Mouse (Mus musculus) cerebellum, postnatal 25 days (tissue): ENCODE results near the gene Dnajc3.
"Not testable (repeated sequence)": the region's sequence is repeated elsewhere in the genome, so short reads cannot be mapped to it uniquely, and the experiment has no call there.

Experiments
- DNase-seq, 2 experiments: peaks; one replicate each; pipeline ENCODE4 v3.0.0; 2021; ENCODE audit warnings: mixed read lengths in 2 of 2

Gene Dnajc3

GRCm38 (mm10) chr14:118931181-118931580 is 6.6 kb upstream of the Dnajc3 start:
- DNase-seq, result no peak

DNA sequence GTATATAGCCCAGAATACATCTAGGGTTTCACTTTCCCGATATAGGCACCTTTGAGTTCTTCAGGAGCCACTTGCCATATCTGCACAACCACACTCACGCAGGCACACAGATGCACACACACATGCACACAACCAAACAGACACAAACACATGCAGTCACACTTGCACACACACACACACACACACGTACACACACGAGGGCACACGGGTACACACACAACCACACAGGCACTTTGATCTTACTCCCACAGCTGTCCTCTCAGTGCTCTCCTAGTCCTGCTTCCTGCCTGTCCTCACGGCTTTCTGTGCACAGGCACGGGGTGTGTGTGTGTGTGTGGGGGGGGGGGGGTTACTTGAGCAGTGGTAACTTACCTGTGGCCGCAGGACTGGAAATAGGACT is 4.8 kb upstream of the Dnajc3 start:
- no peak for DNase-seq

GRCm38 (mm10) chr14:118934686-118935085 is 3.1 kb upstream of the Dnajc3 start:
- no peak for DNase-seq

GRCm38 (mm10) chr14:118936236-118936635 is 1.5 kb upstream of the Dnajc3 start:
- no peak for DNase-seq

GRCm38 (mm10) chr14:118936952-118937351 is 824 bp upstream of the Dnajc3 start:
- no peak for DNase-seq

DNA sequence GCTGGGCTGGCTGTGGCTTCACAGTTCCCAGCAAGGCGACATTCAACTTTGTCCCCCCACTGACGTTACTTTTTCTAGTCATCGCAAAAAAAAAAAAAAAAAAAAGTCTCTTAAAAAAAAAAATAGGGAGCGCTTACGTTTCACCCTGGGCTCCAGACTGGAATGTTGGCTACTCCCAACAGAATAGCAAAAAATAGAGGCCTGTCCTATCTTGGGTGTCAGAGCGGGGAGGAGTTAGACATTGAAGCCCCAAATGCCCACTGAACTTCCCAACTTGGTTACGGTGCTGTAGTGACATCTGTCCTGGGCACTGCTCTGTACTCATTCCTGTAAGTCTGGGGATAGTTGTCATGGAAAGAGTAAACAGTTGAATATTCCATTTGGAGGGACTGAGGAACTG is 775 bp downstream of the Dnajc3 start:
- peak in 1 of 2 experiments; percentile 19 for DNase-seq

DNA sequence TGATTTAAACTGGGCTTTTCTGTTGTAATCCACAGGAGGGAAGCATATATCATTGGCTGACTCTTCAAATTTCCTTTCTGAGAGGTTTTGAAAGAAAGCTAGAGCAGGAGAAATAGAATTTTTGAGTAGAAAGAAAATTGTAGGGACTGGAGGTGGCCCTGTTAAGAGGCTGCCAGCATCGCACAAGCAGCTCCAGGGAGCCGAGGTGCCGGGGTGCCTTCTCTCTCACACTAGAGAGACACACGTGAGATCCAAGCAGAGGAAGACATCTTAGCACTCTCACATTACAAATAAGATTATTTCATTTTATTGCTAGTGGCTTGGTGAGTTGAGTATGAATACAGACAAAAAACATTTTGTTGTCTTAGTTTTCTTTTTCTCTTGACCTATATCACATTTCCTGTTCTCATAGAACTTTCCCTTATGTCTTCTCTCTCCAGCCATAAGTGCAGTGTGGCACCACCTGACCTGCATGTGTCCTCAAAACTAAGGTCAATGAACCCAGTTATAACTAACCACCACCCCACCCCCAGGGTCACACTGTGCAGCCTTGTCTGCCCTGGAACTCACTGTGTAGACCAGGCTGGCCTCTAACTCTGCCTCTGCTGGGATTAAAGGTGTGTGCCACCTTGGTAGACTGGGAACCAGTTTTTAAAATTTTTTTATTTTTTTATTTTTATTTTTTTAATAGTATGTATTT is 3.2 kb downstream of the Dnajc3 start:
- DNase-seq, result no peak

DNA sequence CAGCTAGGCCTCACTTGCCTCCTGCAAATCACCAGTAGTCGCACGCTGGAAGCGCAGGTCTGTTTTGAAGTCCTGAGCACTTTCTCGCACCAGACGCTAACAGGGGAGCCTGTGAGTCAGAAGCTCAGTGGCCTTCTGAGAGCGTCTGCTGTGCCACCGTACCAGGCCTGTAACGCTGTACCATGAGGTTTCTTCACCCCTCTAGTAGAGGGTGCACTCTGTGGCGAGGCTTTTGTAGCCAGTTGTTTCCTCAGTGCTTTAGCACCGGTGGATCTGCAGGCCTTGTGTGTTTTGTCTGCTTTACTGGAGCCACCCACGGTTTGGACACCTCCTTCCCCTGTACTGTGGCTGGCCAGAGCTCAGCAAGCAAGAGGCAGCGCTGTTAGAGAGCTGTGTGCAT is 4.3 kb downstream of the Dnajc3 start:
- DNase-seq, result peak; percentile 38 to 45

- no peak for DNase-seq
Observed at GRCm38 (mm10) chr14:118944702-118945101, 6.9 kb downstream of the Dnajc3 start.

- no peak for DNase-seq
Observed at GRCm38 (mm10) chr14:118948841-118949240, 11.1 kb downstream of the Dnajc3 start.

DNA sequence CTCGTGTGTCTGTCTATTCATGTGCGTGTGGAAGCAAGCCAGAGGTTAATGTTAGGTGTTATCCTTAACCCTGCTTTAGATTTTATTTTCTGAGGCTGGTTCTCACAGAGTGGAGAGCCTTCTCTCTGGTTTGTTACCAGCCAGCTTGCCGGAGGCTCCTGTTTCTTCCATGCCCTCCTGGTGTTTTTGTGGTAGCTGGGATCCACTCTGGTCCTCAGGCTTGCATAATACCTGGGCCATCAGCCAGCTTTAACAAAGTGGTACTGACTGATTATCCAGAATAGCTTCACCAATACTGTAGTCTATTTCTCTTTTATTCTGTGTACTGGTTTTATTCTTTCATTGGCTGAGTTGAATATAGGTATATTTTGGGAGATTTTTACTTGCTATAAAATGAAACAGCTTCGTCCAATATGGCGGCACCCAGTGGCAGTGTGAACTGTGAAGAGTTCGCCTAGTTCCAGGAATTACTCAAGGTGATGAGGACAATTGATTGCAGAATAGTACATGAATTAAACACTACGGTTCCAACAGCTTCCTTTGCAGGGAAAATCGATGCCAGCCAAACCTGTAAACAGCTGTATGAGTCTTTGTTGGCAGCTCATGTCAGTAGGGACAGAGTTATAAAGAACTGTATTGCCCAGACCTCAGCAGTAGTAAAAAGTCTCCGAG is 14.3 kb downstream of the Dnajc3 start:
- DNase-seq, result peak in 1 of 2 experiments; percentile 26

DNA sequence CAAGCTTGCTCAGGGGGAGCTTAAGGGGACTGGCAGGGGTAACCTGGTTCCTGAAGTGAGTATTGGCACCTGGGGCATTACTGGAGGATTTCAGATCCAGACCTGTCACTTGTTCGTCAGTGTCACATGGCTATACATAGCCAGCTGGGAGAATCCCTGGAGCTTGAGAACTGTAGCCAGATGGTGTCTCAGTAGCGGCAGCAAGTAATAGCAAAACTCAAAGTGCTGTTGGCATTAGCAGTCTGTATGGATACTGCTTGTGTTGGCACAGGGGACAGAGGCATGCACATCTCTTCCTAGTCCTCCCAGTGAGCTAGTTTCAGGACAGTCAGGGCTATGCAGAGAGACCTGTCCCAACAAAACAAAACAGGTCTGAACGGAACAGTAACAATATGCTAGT is 20.2 kb downstream of the Dnajc3 start:
- DNase-seq, result no peak

DNA sequence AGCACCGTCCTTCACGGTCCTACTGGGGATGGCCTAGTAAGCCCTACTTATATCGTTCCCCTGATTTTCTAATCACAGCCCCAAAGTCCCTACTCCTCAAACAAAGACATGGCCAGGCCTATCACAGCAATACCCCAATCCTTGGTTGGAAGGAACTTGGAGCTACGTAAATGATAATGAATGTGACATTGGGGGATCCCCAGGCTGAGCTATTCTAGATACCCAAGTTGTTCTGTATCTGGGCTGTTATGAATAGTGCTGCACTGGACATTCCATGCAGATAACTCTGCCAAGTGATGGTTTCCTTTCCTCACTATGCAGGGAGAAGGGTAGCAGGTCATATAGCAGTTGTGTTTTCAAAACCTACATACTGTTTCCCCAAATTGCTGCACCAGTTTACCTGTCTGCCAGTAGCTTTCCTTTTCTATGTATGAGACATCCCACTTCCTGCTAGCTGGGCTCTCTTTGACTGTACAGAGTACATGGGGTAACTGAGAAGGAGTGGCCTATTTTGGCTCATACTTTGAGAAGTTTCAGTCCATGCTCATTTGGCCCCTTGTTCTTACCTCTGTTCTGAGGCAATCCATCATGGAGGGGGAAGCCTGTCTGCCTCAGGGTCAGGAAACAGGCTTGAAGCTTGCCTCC is 27.7 kb downstream of the Dnajc3 start:
- DNase-seq, result no peak

GRCm38 (mm10) chr14:118967646-118968045 is 29.9 kb downstream of the Dnajc3 start:
- DNase-seq, result no peak

- no peak for DNase-seq
Observed at GRCm38 (mm10) chr14:118972268-118972667, 34.5 kb downstream of the Dnajc3 start.

DNA sequence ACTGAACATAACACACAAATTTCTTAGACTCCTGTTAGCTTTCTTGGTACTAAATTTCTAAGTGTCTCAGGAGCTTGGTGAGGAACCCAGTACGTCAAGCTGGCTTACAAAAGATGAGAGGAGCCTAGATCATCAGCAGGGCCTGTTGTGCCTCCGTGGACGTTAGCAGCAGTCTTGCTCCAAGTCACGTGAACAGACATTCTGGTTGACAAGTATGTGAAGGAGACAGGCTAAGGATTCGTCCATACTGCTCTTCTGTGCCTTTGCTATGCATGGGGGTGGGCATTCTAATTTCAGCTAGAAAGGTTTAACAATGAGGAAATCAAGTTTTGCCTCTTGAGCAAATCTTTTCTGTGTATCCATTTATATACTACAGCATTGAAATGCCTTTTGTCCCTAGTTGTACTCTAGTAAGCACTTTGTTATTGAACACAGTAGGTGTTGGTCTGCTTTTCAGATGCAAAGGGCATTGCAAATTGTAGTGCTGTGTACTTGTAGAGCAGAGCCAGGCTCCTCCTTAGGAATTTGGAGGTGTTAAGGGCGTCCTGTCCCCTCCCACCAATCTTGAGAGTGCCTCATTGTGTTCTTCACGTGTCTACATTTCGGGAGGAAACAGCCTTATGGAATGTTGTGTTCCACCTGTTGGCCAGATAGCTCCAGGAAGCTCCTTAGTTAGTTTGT is 39.5 kb downstream of the Dnajc3 start:
- DNase-seq, result no peak

- DNase-seq, result no peak
Observed at GRCm38 (mm10) chr14:118979571-118980325, 42.0 kb downstream of the Dnajc3 start.

- DNase-seq, result no peak
Observed at GRCm38 (mm10) chr14:118980358-118980757, 42.6 kb downstream of the Dnajc3 start.

DNA sequence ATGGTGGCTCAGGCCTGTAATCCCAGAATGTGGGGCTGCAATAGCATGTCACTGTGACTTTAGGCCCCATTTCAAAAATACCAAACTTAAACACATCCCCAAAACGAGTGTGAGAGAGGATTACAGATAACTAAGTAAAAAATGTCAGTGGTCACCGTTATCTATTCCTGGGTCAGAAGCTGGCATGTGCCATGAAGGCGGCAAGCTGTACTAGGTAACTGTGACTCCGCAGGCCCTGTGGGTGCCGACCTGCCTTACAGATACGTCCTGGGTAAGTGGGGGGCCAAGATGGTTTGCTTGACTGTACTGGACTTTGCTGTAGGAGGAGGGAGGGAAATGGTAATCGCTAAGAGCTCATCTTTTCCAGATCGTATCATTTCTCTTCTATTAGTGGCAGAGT is 43.1 kb downstream of the Dnajc3 start:
- no peak for DNase-seq

DNA sequence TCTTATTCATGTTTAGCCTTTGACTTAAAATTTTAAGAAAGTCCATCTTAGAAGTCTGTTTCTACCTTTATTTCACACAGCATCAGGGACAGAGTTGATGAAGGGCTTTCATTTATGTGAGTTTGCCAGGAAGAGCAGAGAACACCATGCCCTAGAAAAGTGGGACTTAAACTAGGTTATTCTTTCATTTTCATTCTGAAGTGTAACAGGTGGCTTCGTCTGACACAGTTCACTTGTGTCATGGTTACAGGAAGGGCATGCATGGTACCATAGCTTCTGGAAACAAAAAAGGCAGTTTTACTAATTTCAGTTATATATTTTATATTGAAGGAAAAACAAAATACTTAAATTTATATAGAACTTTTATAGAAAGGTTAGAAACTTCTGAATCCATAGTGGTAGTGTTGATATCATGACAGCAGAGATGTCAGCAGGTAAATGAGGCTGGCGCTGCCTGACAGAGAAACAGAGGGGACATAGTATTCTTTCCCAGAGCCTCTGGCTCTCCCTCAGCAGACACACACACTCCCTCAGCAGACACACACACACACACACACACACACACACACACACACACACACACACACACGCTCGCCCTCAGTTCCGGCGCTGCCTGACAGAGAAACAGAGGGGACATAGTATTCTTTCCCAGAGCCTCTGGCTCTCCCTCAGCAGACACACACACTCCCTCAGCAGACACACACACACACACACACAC is 44.1 kb downstream of the Dnajc3 start:
- DNase-seq, result not testable (repeated sequence)

GRCm38 (mm10) chr14:118982429-118983045 is 44.8 kb downstream of the Dnajc3 start:
- DNase-seq, result not testable (repeated sequence)

DNA sequence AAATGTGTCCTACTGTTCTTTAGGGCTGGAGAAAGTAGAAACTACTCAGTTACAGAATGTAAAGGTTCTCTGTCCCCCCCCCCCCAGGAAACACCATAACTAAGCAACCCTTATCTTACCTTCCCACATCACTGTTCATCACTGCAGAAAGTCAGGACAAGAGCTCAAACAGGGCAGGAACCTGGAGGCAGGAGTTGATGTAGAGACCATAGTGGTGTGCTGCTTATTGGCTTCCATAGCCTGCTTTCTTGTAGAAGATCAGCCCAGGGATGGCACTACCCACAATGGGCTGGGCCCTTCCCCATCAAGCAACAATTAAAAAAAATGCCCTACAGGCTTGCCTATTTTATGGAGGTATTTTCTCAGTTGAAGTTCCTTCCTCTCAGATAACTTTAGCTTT is 45.6 kb downstream of the Dnajc3 start:
- no peak for DNase-seq
